Mouse (Mus musculus): ENCODE measurements around the gene Gtf2h1.
A peak's percentile ranks its signal among the peaks of the same experiment; 100 is the strongest.

The Gtf2h1 gene

GRCm38 (mm10) chr7:46851026-46851425 is 55.1 kb downstream of the Gtf2h1 start:
- no peak for DNase-seq (ENCODE audit: low read depth)

- DNase-seq (ENCODE audit: low read depth) = no peak
Measured at GRCm38 (mm10) chr7:46852666-46853065, 56.8 kb downstream of the Gtf2h1 start.

- no peak for DNase-seq (ENCODE audit: low read depth)
Measured at GRCm38 (mm10) chr7:46853365-46853764, 57.5 kb downstream of the Gtf2h1 start.

DNA sequence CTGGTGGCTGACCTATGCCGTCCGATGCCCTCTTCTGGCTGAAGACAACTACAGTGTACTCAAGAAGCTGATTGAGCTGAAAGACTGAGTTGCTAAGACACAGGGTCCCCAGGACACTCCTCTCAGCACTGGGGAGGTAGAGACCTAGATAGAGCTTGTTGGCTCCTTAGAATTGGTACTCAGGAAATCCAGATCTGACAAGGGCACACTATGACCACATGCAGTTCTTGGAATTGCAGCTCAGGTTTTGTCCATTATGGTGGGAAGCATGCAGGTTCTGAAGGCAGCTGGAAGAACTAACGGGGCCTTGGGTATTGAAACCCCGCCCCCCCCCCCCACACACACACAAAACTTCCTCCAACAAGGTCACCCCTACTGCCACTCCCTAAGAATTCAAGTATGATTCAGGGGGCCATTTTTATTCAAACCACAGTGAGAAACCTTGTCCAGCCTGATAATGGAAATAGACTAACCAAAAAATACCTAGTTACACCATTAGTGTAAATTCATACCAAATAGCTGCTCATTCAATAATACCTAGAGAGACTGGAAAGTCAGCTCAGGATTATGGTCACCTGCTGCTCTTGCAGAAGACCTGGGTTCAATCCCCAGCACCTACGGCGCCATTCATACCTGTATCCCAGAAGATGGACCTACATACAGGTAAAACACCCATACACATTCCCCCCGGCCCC is 60.1 kb downstream of the Gtf2h1 start:
- no peak for DNase-seq (ENCODE audit: low read depth)

DNA sequence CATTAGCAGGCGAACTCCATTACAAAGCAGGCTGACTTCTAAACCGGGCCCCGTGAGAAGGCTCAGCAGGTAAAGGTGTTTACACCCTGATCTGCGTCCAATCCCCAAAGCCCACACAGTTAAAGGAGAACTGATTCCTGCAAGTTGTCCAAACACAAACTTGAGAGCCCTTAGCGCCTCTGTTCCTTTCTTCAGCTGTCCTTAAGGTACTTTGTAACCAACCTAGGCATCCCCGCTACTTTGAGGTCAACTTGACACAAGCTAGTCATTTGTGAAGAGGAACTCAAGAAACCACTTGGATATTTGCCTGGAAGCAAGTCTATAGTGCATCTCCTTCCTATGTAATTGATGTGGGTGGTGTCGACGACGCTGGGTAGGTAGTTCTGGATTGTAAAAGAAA is 61.5 kb downstream of the Gtf2h1 start:
- no peak for DNase-seq (ENCODE audit: low read depth)

DNA sequence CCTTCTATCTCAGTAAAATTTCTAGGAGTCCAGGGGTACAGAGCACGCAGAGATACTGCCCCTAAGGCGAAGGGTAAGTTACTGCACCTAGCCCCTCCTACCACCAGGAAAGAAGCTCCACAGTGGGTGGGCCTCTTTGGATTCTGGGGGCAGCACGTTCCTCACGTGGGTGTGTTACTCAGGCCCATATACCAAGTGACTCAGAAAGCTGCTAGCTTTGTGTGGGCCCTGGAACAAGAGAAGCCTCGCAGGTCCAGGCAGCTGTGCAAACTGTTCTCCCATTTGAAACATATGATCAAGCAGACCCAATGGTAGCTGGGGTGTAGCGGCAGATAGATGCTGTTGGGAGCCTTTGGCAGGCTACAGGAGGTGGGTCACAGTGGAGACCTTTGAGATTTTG is 63.1 kb downstream of the Gtf2h1 start:
- DNase-seq (ENCODE audit: low read depth) = no peak

DNA sequence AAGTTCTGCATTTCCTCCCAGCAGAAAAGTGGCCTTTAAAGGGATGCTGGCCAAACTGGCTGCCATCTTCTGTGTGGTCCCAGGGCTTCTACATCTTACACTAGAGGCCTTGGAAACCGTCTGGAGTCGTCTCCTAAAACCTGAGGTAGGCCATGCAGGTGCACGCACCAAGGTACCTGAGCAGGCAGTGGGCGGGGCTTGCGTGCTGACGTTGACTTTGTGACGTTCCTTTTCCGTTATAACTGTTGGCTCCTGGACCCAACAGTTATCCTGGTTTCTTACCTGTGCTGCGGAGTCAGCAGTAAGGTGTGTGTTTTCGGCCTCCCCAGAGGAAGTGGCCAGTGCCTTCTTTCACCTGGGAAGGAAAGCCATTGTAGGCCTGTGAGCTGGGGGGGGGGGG is 65.1 kb downstream of the Gtf2h1 start, which contains the start of gene Ldhc:
Ldhc (plus strand) TSS at position 208 of the 400 bp plus-strand sequence.
- DNase-seq (ENCODE audit: low read depth) = no peak

GRCm38 (mm10) chr7:46871988-46872387 is 76.1 kb downstream of the Gtf2h1 start:
- DNase-seq (ENCODE audit: low read depth) = peak; percentile 28

Data from naive thymus-derived CD4-positive, alpha-beta T cell, adult 2 months (primary cell).